Mouse (Mus musculus) erythroblast, embryonic 14.5 days (primary cell): ENCODE results near the gene Trim25.

Source experiments
- GATA1 ChIP-seq: IDR thresholded peaks from 2 replicates; pipeline ENCODE4 v1.6.1; 2012; ENCODE audit warnings: low read length, inconsistent platforms, mixed read lengths
- TAL1 ChIP-seq: IDR thresholded peaks from 3 replicates; pipeline ENCODE4 v1.6.1; 2012; ENCODE audit warnings: low read length, inconsistent platforms, mixed read lengths

GRCm38 (mm10) chr11:89059919-89060422 is 60.8 kb downstream of the Trim25 start:
- no peak for TF ChIP-seq GATA1
- no peak for TF ChIP-seq TAL1
